Mouse (Mus musculus) midbrain, embryonic 11.5 days (tissue): ENCODE data around the gene Zscan2. TPM values are rescaled to one million over a fixed set of nuclear protein-coding genes. Genes with fewer than 3 reads are reported as not detected.

Experiments used
- ATAC-seq: fragments of 200-750 bp; cut with Nextera tagmentation; 2 replicates; pipeline ENCODE4 v1.8.0; 2017; ENCODE audit warnings: moderate TSS enrichment, moderate library complexity; ENCODE audit not compliant: low FRiP score
- DNase-seq: peaks from one replicate; pipeline ENCODE4 v3.0.0; 2015; ENCODE audit warnings: low spot score; ENCODE audit errors: missing footprints
- H3K27ac ChIP-seq: fragments of 300-500 bp; sonication (generic); 2 replicates; pipeline ENCODE4 v1.5.1; 2014; ENCODE audit warnings: low read depth, low read length
- H3K27me3 ChIP-seq: fragments of 300-500 bp; sonication (generic); 2 replicates; pipeline ENCODE4 v1.6.1; 2014; ENCODE audit warnings: mild to moderate bottlenecking, low read length, moderate library complexity, mixed read lengths; ENCODE audit not compliant: control insufficient read depth, insufficient read depth
- H3K36me3 ChIP-seq: fragments of 300-500 bp; sonication (generic); 2 replicates; pipeline ENCODE4 v1.6.1; 2014; ENCODE audit warnings: mild to moderate bottlenecking, low read length, moderate library complexity, mixed read lengths; ENCODE audit not compliant: control insufficient read depth, insufficient read depth
- H3K4me1 ChIP-seq: fragments of 300-500 bp; sonication (generic); 2 replicates; pipeline ENCODE4 v1.6.1; 2014; ENCODE audit warnings: low read length; ENCODE audit not compliant: control insufficient read depth, insufficient read depth
- H3K4me2 ChIP-seq: fragments of 300-500 bp; sonication (generic); 2 replicates; pipeline ENCODE4 v1.6.1; 2014; ENCODE audit warnings: mild to moderate bottlenecking, moderate library complexity
- H3K4me3 ChIP-seq: fragments of 300-500 bp; sonication (generic); 2 replicates; pipeline ENCODE4 v1.5.1; 2014; ENCODE audit warnings: low read depth, low read length
- H3K9ac ChIP-seq: fragments of 300-500 bp; sonication (generic); 2 replicates; pipeline ENCODE4 v1.6.1; 2014; ENCODE audit warnings: low read length
- H3K9me3 ChIP-seq: fragments of 300-500 bp; sonication (generic); 2 replicates; pipeline ENCODE4 v1.6.1; 2016; ENCODE audit warnings: low read length; ENCODE audit not compliant: control insufficient read depth
- WGBS: fragments of 180-500 bp; shearing (Covaris S2); extraction: QIAGEN DNeasy Blood & Tissue Kit; methylation state at CpG from one replicate; pipeline ENCODE4 v1.1.7; 2014; 5-methylcytosine and 5-hydroxymethylcytosine counted together
- polyA plus RNA-seq: library from polyadenylated mRNA; unstranded; fragments of >200 nt; fragmentation: Nextera tagmentation; extraction: Ambion mirVana; gene quantifications from 2 replicates; pipeline ENCODE4 v1.2.1, GENCODE M21; 2014

Zscan2 gene
- polyA plus RNA-seq, 1 experiment from 2014 or later = 3.8 TPM

DNA sequence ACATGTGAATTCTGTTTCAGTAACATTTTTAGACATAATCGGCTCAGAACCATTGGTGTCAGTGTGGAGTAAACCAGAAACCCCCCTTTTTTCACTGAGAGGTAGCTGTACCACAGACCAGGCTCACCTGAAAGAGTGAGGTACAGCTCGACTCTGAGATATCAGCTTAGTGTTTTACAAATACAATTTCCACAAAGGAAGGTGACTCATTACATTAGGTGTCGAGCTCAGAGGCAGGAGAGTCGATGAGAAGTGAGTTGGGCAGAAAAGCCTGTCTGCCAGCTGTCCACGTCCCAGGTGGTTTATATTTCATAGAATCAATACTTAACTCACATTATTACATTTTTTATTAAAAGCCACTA is 58.9 kb downstream of the Zscan2 start:
- no peaks in the 10 kb centered on the region for H3K9me3 ChIP-seq
- DNase-seq = no peak
- 91% methylated on average over 5 of the region's 5 CpGs for WGBS

DNA sequence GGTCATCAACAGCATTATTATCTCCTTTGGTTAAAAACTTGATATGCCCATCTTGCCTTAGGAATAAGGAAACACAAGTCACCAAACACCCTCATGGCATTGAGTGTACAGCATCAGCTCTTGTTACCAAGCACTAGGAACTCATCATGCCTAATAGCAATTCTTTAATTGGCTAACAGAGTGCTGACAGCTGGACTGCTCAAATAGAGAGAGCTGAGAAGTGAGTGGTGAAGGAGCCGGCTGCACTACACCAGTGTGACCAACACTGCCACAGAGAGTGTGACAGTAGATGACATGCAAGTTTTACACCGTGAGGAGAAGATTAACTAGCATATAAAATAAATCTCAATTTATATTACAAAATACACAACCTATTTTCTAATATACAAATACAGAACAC is 62.4 kb downstream of the Zscan2 start:
- Histone ChIP-seq H3K9ac (no peak overlapping the region), H3K4me1 (no peaks in the 10 kb centered on the region), H3K27ac (no peak overlapping the region), H3K27me3 (no peaks in the 10 kb centered on the region), H3K36me3 (peaks cover 19% of the 10 kb centered on the region), H3K4me3 (no peak overlapping the region), H3K9me3 (no peaks in the 10 kb centered on the region), H3K4me2 (no peak overlapping the region)
- ATAC-seq = no peak
- WGBS = 96% methylated on average over 2 of the region's 2 CpGs
- DNase-seq = peak; percentile 51

More for the DNA sequence above, 58.9 kb downstream of the Zscan2 start:
- H3K9ac ChIP-seq = no peak overlapping the region
- no peak overlapping the region for H3K4me2 ChIP-seq
- no peak overlapping the region for H3K4me3 ChIP-seq
- no peak overlapping the region for H3K27ac ChIP-seq
- peaks cover 14% of the 10 kb centered on the region for H3K36me3 ChIP-seq
- ATAC-seq = no peak
- no peaks in the 10 kb centered on the region for H3K27me3 ChIP-seq
- no peaks in the 10 kb centered on the region for H3K4me1 ChIP-seq

Other genes with a start within 250 kb of the Zscan2 start
- gene Crtc3, start 172.0 kb upstream of the Zscan2 start, polyA plus RNA-seq = 7.9 and 9.2 TPM in 2 replicates
- 23.5 and 24.8 TPM in 2 replicates for gene Iqgap1, start 34.9 kb upstream of the Zscan2 start, polyA plus RNA-seq
- 36.1 and 41.2 TPM in 2 replicates for gene Wdr73, start 40.3 kb downstream of the Zscan2 start, polyA plus RNA-seq
- gene Nmb, start 44.2 kb downstream of the Zscan2 start, polyA plus RNA-seq = 6.9 and 7.9 TPM in 2 replicates
- gene Sec11a, start 86.9 kb downstream of the Zscan2 start, polyA plus RNA-seq = 204 TPM in 2 replicates
- 11.3 and 13.6 TPM in 2 replicates for gene Zfp592, start 132.8 kb downstream of the Zscan2 start, polyA plus RNA-seq
- gene Alpk3, start 196.7 kb downstream of the Zscan2 start, polyA plus RNA-seq = 0.11 and 0.26 TPM in 2 replicates